Mouse (Mus musculus): ENCODE results near the gene Faiml.

The Faiml gene

GRCm38 (mm10) chr9:99237139-99237538, at the start of gene Faiml:
Faiml (minus strand) TSS chr9:99237239.
- in situ Hi-C loops (cut with MboI, MseI), result no loop called here

- in situ Hi-C loops (cut with MboI, MseI), result no loop called here
Observed at GRCm38 (mm10) chr9:99258891-99259290, 21.9 kb upstream of the Faiml start.

- in situ Hi-C loops (cut with MboI, MseI), result no loop called here
Observed at GRCm38 (mm10) chr9:99256821-99257220, 19.8 kb upstream of the Faiml start.

GRCm38 (mm10) chr9:99256206-99256605, 19.2 kb upstream of the Faiml start:
- in situ Hi-C loops (cut with MboI, MseI), result no loop called here

- in situ Hi-C loops (cut with MboI, MseI), result no loop called here
Observed at GRCm38 (mm10) chr9:99253861-99254260, 16.8 kb upstream of the Faiml start.

GRCm38 (mm10) chr9:99248906-99249305, 11.9 kb upstream of the Faiml start:
- in situ Hi-C loops (cut with MboI, MseI), result loop anchor here (5.0 to 10.0 kb wide), 3 partner anchors 264 to 644 kb away; partner anchors contain the start of genes Dbr1, Faim and Mrps22

GRCm38 (mm10) chr9:99248304-99248703, 11.3 kb upstream of the Faiml start:
- in situ Hi-C loops (cut with MboI, MseI), result loop anchor here (5.0 to 10.0 kb wide), 3 partner anchors 264 to 644 kb away; partner anchors contain the start of genes Dbr1, Faim and Mrps22

- in situ Hi-C loops (cut with MboI, MseI), result loop anchor here (5.0 to 10.0 kb wide), 4 partner anchors 102 to 639 kb away; partner anchors contain the start of genes Faim, Mrps22 and Pik3cb
Observed at GRCm38 (mm10) chr9:99243895-99244293, 6.9 kb upstream of the Faiml start.

- in situ Hi-C loops (cut with MboI, MseI), result loop anchor here (5.0 to 10.0 kb wide), 4 partner anchors 101 to 639 kb away; partner anchors contain the start of genes Faim, Mrps22 and Pik3cb
Observed at GRCm38 (mm10) chr9:99243190-99243894, 6.3 kb upstream of the Faiml start, which contains the start of gene Cep70. Cep70 (plus strand) TSS chr9:99243367.

GRCm38 (mm10) chr9:99242533-99243189, 5.6 kb upstream of the Faiml start:
- in situ Hi-C loops (cut with MboI, MseI), result loop anchor here (5.0 to 10.0 kb wide), 4 partner anchors 100 to 638 kb away; partner anchors contain the start of genes Faim, Mrps22 and Pik3cb

- in situ Hi-C loops (cut with MboI, MseI), result loop anchor here (5.0 to 10.0 kb wide), 4 partner anchors 100 to 637 kb away; partner anchors contain the start of genes Faim, Mrps22 and Pik3cb
Observed at GRCm38 (mm10) chr9:99242035-99242434, 5.0 kb upstream of the Faiml start.

- in situ Hi-C loops (cut with MboI, MseI), result loop anchor here (5.0 to 10.0 kb wide), 4 partner anchors 98 to 636 kb away; partner anchors contain the start of genes Faim, Mrps22 and Pik3cb
Observed at GRCm38 (mm10) chr9:99240571-99240970, 3.5 kb upstream of the Faiml start.

- in situ Hi-C loops (cut with MboI, MseI), result no loop called here
Observed at GRCm38 (mm10) chr9:99239256-99239655, 2.2 kb upstream of the Faiml start.

- in situ Hi-C loops (cut with MboI, MseI), result no loop called here
Observed at GRCm38 (mm10) chr9:99238276-99238675, 1.2 kb upstream of the Faiml start.

GRCm38 (mm10) chr9:99229450-99229849, 7.6 kb downstream of the Faiml start:
- in situ Hi-C loops (cut with MboI, MseI), result no loop called here

- in situ Hi-C loops (cut with MboI, MseI), result no loop called here
Observed at GRCm38 (mm10) chr9:99224583-99224982, 12.5 kb downstream of the Faiml start.

- in situ Hi-C loops (cut with MboI, MseI), result no loop called here
Observed at GRCm38 (mm10) chr9:99221636-99222035, 15.4 kb downstream of the Faiml start.

GRCm38 (mm10) chr9:99217999-99218719, 18.9 kb downstream of the Faiml start:
- in situ Hi-C loops (cut with MboI, MseI), result no loop called here

GRCm38 (mm10) chr9:99216182-99216581, 20.9 kb downstream of the Faiml start:
- in situ Hi-C loops (cut with MboI, MseI), result no loop called here

GRCm38 (mm10) chr9:99212643-99213042, 24.4 kb downstream of the Faiml start:
- in situ Hi-C loops (cut with MboI, MseI), result no loop called here

GRCm38 (mm10) chr9:99183043-99183670, 53.9 kb downstream of the Faiml start:
- in situ Hi-C loops (cut with MboI, MseI), result no loop called here
